Mouse (Mus musculus) hindbrain, embryonic 16.5 days (tissue): ENCODE results near the gene Gm21961. TPM values are rescaled to one million over a fixed set of nuclear protein-coding genes. Genes with fewer than 3 reads are reported as not detected.

ENCODE experiments used
- polyA plus RNA-seq: library from polyadenylated mRNA; unstranded; fragments of >200 nt; fragmentation: Nextera tagmentation; extraction: Ambion mirVana; gene quantifications from 2 replicates; pipeline ENCODE4 v1.2.1, GENCODE M21; 2015

The Gm21961 gene
- polyA plus RNA-seq, 1 experiment from 2014 or later: not detected

Other genes starting within 250 kb of the Gm21961 start
- not detected in 2 replicates for gene Gm21798, start 197.2 kb downstream of the Gm21961 start, polyA plus RNA-seq